Mouse (Mus musculus) ES-E14 (cell line): Measurements from ENCODE around the gene Ms4a4d. TPM values are rescaled to one million over a fixed set of nuclear protein-coding genes. Genes with fewer than 3 reads are reported as not detected.
"Not testable (repeated sequence)": the region's sequence is repeated elsewhere in the genome, so short reads cannot be mapped to it uniquely, and the experiment has no call there.

Experiments used
- DNase-seq: peaks from one replicate; pipeline ENCODE4 v3.0.0-alpha.2; 2013; ENCODE audit warnings: low read depth, low spot score
- H3K27ac ChIP-seq: 2 replicates; pipeline ENCODE4 v1.5.1; 2012; ENCODE audit warnings: low read depth, mild to moderate bottlenecking, low read length, moderate library complexity, mixed read lengths; ENCODE audit not compliant: poor library complexity, insufficient read depth, severe bottlenecking
- H3K36me3 ChIP-seq: 2 replicates; pipeline ENCODE4 v1.6.1; 2012; ENCODE audit warnings: mild to moderate bottlenecking, low read length, moderate library complexity, mixed read lengths; ENCODE audit not compliant: control insufficient read depth, poor library complexity, insufficient read depth, severe bottlenecking
- H3K4me1 ChIP-seq, 2 experiments: fragments of 150-350 bp in 1 of 2; sonication (generic) in 1 of 2; 2 replicates each; pipeline ENCODE4 v1.6.1; 2012; ENCODE audit warnings: low read length in 2 of 2, mild to moderate bottlenecking in 1 of 2, mixed read lengths in 1 of 2; ENCODE audit not compliant: control insufficient read depth in 2 of 2, insufficient read depth in 2 of 2, poor library complexity in 1 of 2
- H3K4me3 ChIP-seq, 2 experiments: fragments of 150-350 bp in 1 of 2; sonication (generic) in 1 of 2; 2 replicates each; pipeline ENCODE4 v1.5.1; 2012; ENCODE audit warnings: low read length in 2 of 2, low read depth in 1 of 2, mild to moderate bottlenecking in 1 of 2, mixed read lengths in 1 of 2; ENCODE audit not compliant: insufficient read depth in 1 of 2, poor library complexity in 1 of 2, severe bottlenecking in 1 of 2
- H3K9ac ChIP-seq: 2 replicates; pipeline ENCODE4 v1.6.1; 2012; ENCODE audit warnings: low read depth, mild to moderate bottlenecking, low read length, mixed read lengths; ENCODE audit not compliant: poor library complexity, insufficient read depth, severe bottlenecking
- H3K9me3 ChIP-seq: fragments of 150-350 bp; sonication (generic); 2 replicates; pipeline ENCODE4 v1.6.1; 2012; ENCODE audit warnings: low read depth, mild to moderate bottlenecking, low read length; ENCODE audit not compliant: control insufficient read depth, insufficient read depth
- CHD2 ChIP-seq: IDR thresholded peaks from 2 replicates; pipeline ENCODE4 v1.6.1; 2014; ENCODE audit warnings: mild to moderate bottlenecking, low read depth, low read length, inconsistent platforms
- HCFC1 ChIP-seq: IDR thresholded peaks from 2 replicates; pipeline ENCODE4 v1.6.1; 2012; ENCODE audit warnings: low read length, inconsistent platforms, borderline replicate concordance; ENCODE audit not compliant: insufficient read depth
- MAFK ChIP-seq: IDR thresholded peaks from 2 replicates; pipeline ENCODE4 v1.6.1; 2014; ENCODE audit warnings: mild to moderate bottlenecking, low read depth, low read length, inconsistent platforms; ENCODE audit not compliant: insufficient read depth
- ZC3H11A ChIP-seq: IDR thresholded peaks from 2 replicates; pipeline ENCODE4 v1.6.1; 2012; ENCODE audit warnings: low read depth, mild to moderate bottlenecking, inconsistent platforms, low read length, borderline replicate concordance
- ZNF384 ChIP-seq: IDR thresholded peaks from 2 replicates; pipeline ENCODE4 v1.6.1; 2012; ENCODE audit warnings: low read depth, low read length, inconsistent platforms
- in situ Hi-C, 2 experiments: fragments of 600-800 bp; cut with MboI; formaldehyde crosslinking; loops; one replicate each; pipeline ENCODE4 v1.15.1; 2025; ENCODE audit warnings: low sequenced_read_pairs in 2 of 2, inconsistent platforms in 1 of 2; ENCODE audit not compliant: unreplicated experiment in 2 of 2
- total RNA-seq: library from RNA; depleted of rRNA; stranded (reverse); fragments of 300-350 nt; gene quantifications from 2 replicates; pipeline ENCODE4 v1.2.3, GENCODE M21; 2012; rRNA removed

Gene Ms4a4d
- 0.58 and 1.8 TPM in 2 replicates for total RNA-seq

DNA sequence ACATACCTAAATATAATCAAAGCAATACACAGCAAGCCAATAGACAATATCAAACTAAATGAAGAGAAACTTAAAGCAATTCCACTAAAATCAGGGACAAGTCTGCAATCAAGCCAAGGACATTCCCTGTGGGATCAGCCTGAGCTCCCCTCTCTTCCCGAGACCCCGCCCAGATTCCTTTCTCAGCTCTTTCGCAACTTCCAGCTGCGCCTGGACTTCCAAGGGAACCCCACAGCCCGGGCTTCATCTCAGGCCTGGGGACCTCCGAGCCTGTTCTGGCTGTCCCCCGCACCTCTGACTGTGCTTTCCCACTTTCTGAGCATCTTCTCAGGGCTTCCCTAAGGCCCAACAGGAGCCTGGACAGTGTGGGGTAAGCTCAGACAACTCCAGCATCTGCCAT is at the start of gene Ms4a4d:
Ms4a4d (plus strand) TSS at position 209 of the 400 bp plus-strand sequence.
- peak; percentile 22 for DNase-seq
- Histone ChIP-seq H3K4me3 (peak within 1 kb of the TSS in 1 of 2 experiments; percentile 34; a peak in 2 of 4 replicates), H3K27ac (peak within 1 kb of the TSS; percentile 18; the same call in 1 of the 2 replicates), H3K4me1 (peaks cover 0 to 6% of the 10 kb centered on the region in 2 experiments; a peak in 1 of 4 replicates), H3K36me3 (no peaks in the 10 kb centered on the region), H3K9me3 (no peaks in the 10 kb centered on the region), H3K9ac (no peak within 1 kb of the TSS)
- TF ChIP-seq CHD2 (no peak), MAFK (no peak), HCFC1 (no peak), ZC3H11A (no peak), ZNF384 (no peak)
- in situ Hi-C loops = no loop called here

GRCm38 (mm10) chr19:11491406-11492189 is 45.0 kb upstream of the Ms4a4d start:
- no peak overlapping the region for H3K27ac ChIP-seq
- TF ChIP-seq MAFK (no peak), ZC3H11A (no peak), HCFC1 (no peak), ZNF384 (no peak), CHD2 (no peak)
- H3K9me3 ChIP-seq = no peaks in the 10 kb centered on the region
- H3K4me3 ChIP-seq = no peak overlapping the region
- no peak overlapping the region for H3K9ac ChIP-seq
- no peak for DNase-seq
- in situ Hi-C loops = no loop called here
- H3K4me1 ChIP-seq = no peaks in the 10 kb centered on the region
- H3K36me3 ChIP-seq = no peaks in the 10 kb centered on the region

GRCm38 (mm10) chr19:11492671-11493070 is 43.9 kb upstream of the Ms4a4d start:
- no peak for TF ChIP-seq HCFC1
- in situ Hi-C loops = no loop called here
- DNase-seq = no peak
- no peaks in the 10 kb centered on the region for H3K36me3 ChIP-seq
- no peak overlapping the region for H3K9ac ChIP-seq
- H3K4me1 ChIP-seq = no peaks in the 10 kb centered on the region
- no peaks in the 10 kb centered on the region for H3K9me3 ChIP-seq
- H3K4me3 ChIP-seq = no peak overlapping the region
- no peak overlapping the region for H3K27ac ChIP-seq

- H3K4me1 ChIP-seq = no peaks in the 10 kb centered on the region
- H3K27ac ChIP-seq = no peak overlapping the region
- DNase-seq = no peak
- TF ChIP-seq MAFK (no peak), HCFC1 (no peak), CHD2 (no peak), ZC3H11A (no peak), ZNF384 (no peak)
- no peaks in the 10 kb centered on the region for H3K36me3 ChIP-seq
- no peak overlapping the region for H3K9ac ChIP-seq
- H3K9me3 ChIP-seq = no peaks in the 10 kb centered on the region
- H3K4me3 ChIP-seq = no peak overlapping the region
- in situ Hi-C loops = no loop called here
Observed at GRCm38 (mm10) chr19:11494519-11494918, 42.1 kb upstream of the Ms4a4d start.

DNA sequence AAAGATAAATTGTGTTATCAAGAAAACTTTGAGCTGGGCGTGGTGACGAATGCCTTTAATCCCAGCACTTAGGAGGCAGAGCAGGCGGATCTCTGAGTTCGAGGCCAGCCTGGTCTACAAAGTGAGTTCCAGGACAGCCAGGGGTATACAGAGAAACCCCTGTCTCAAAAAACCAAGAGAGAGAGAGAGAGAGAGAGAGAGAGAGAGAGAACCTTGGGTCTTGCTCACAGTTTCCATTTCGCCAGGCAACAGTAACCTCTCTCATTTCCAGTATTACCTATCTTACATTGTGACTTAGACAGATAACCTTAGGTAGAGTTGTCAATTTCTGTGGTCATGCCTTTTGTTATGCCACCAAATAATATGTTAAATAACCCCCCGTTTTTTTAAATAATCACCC is 40.2 kb upstream of the Ms4a4d start:
- Histone ChIP-seq H3K4me3 (no peak overlapping the region), H3K36me3 (no peaks in the 10 kb centered on the region), H3K27ac (no peak overlapping the region), H3K9ac (no peak overlapping the region), H3K9me3 (no peaks in the 10 kb centered on the region), H3K4me1 (no peaks in the 10 kb centered on the region)
- in situ Hi-C loops = no loop called here
- TF ChIP-seq MAFK = no peak
- TF ChIP-seq HCFC1 = no peak
- TF ChIP-seq ZNF384 = no peak
- TF ChIP-seq CHD2 = no peak
- TF ChIP-seq ZC3H11A = no peak
- DNase-seq = no peak

DNA sequence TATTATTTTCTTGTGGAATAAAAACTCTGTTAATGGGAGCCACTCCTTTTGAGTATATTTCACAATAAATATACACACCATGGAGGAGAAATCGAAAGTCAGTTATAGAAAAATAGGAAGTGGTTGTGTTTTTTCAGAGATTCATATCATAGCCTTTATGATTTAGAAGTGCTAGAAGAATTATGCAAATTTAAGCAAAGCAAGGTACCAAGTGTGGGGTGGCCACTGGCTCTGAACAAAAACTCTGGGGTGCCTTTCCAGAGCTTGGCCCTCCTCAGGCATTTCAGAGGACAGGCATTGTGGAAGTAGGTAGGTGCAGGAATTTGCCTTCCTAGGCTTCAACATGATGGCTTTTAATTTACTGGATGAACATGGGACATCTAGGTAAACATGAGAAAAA is 39.3 kb upstream of the Ms4a4d start:
- H3K27ac ChIP-seq, H3K4me3 ChIP-seq, in situ Hi-C loops, H3K9me3 ChIP-seq, DNase-seq, H3K9ac ChIP-seq, H3K4me1 ChIP-seq, H3K36me3 ChIP-seq: not testable (repeated sequence)
